Mouse (Mus musculus) kidney, embryonic 14.5 days (tissue): Measurements from ENCODE around the gene Errfi1. TPM values are rescaled to one million over a fixed set of nuclear protein-coding genes. Genes with fewer than 3 reads are reported as not detected.
A peak's percentile ranks its signal among the peaks of the same experiment; 100 is the strongest.

Source experiments
- ATAC-seq: fragments of 200-750 bp; cut with Nextera tagmentation; 2 replicates; pipeline ENCODE4 v1.8.0; 2017; ENCODE audit warnings: moderate number of reproducible peaks, mild to moderate bottlenecking, moderate TSS enrichment, moderate library complexity; ENCODE audit not compliant: low FRiP score, low TSS enrichment
- H3K27ac ChIP-seq: fragments of 300-500 bp; sonication (generic); 2 replicates; pipeline ENCODE4 v1.5.1; 2014; ENCODE audit warnings: low read depth, mild to moderate bottlenecking, low read length, moderate library complexity, mixed read lengths
- H3K27me3 ChIP-seq: fragments of 300-500 bp; sonication (generic); 2 replicates; pipeline ENCODE4 v1.6.1; 2014; ENCODE audit warnings: mild to moderate bottlenecking, low read length; ENCODE audit not compliant: control insufficient read depth, insufficient read depth
- H3K36me3 ChIP-seq: fragments of 300-500 bp; sonication (generic); 2 replicates; pipeline ENCODE4 v1.6.1; 2014; ENCODE audit warnings: low read length, mixed read lengths; ENCODE audit not compliant: control insufficient read depth, insufficient read depth
- H3K4me1 ChIP-seq: fragments of 300-500 bp; sonication (generic); 2 replicates; pipeline ENCODE4 v1.6.1; 2014; ENCODE audit warnings: low read length, mixed read lengths; ENCODE audit not compliant: control insufficient read depth, insufficient read depth
- H3K4me2 ChIP-seq: fragments of 300-500 bp; sonication (generic); replicated peaks from 2 replicates; pipeline ENCODE4 v1.6.1; 2014; ENCODE audit warnings: low read depth, mild to moderate bottlenecking, low read length
- H3K4me3 ChIP-seq: fragments of 300-500 bp; sonication (generic); 2 replicates; pipeline ENCODE4 v1.5.1; 2014; ENCODE audit warnings: mild to moderate bottlenecking, low read length
- H3K9ac ChIP-seq: fragments of 300-500 bp; sonication (generic); 2 replicates; pipeline ENCODE4 v1.6.1; 2014; ENCODE audit warnings: low read depth, mild to moderate bottlenecking, low read length, moderate library complexity
- H3K9me3 ChIP-seq: fragments of 300-500 bp; sonication (generic); 2 replicates; pipeline ENCODE4 v1.6.1; 2016; ENCODE audit warnings: low read length; ENCODE audit not compliant: control insufficient read depth
- WGBS: fragments of 180-500 bp; shearing (Covaris S2); extraction: QIAGEN DNeasy Blood & Tissue Kit; methylation state at CpG from one replicate; pipeline ENCODE4 v1.1.7; 2014; 5-methylcytosine and 5-hydroxymethylcytosine counted together
- polyA plus RNA-seq: library from polyadenylated mRNA; unstranded; fragments of >200 nt; fragmentation: Nextera tagmentation; extraction: Ambion mirVana; gene quantifications from 2 replicates; pipeline ENCODE4 v1.2.1, GENCODE M21; 2014

Gene Errfi1
- polyA plus RNA-seq, 1 experiment from 2014 or later: 34.3 TPM

DNA sequence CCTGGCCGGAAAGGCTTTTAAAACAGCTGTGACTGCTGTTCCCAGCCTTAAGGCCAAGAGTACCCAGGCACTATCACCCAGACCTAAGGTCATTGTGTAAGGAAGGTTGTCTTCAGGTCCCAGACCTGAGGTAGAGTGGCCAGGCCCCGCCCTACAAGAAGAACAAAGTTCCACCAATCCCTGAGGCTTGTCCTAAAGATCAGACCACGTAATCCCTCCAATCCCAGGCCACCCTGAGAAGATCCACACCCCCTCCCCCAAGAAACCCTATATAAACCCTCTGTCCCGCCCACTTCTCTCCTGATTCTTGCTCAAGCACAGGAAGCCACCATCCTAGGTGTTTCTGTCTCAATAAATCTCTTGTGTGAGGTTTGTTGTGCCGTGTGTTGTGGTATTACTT lies 26.6 kb downstream of the Errfi1 start:
- H3K27ac ChIP-seq: no peak overlapping the region
- ATAC-seq: no peak
- H3K9ac ChIP-seq: no peak overlapping the region
- no peak overlapping the region for H3K4me2 ChIP-seq
- 88% methylated on average over 5 of the region's 5 CpGs for WGBS
- no peaks in the 10 kb centered on the region for H3K4me1 ChIP-seq
- peaks cover 26% of the 10 kb centered on the region for H3K9me3 ChIP-seq
- no peaks in the 10 kb centered on the region for H3K27me3 ChIP-seq
- no peaks in the 10 kb centered on the region for H3K36me3 ChIP-seq
- H3K4me3 ChIP-seq: no peak overlapping the region

DNA sequence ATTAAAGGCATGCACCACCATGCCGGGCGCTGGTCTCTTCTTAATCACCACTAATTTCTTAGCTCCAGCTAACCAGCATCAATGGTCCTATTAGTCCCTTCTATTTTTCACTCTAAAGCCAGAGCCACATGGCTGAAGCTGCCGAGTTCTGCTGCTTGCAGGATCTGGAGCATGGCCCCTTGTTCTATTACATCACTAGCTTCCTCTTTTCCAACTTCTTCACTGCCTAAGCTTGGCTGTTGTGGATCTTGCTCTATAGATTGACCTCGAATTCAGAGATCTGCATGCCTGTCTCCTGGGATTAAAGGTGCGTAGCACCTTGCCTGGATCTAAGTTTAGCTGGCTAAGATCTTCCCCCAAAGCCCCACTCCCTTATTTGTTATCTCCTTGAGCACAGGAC lies 28.9 kb downstream of the Errfi1 start:
- H3K4me1 ChIP-seq: 0 out of 2 replicates have a peak, but pooled peaks cover under 1% of the 10 kb centered on the region
- no peak overlapping the region for H3K4me2 ChIP-seq
- H3K9ac ChIP-seq: no peak overlapping the region
- ATAC-seq: no peak
- H3K9me3 ChIP-seq: peaks cover 26% of the 10 kb centered on the region
- WGBS: 86% methylated on average over 5 of the region's 5 CpGs
- no peaks in the 10 kb centered on the region for H3K36me3 ChIP-seq
- H3K27ac ChIP-seq: no peak overlapping the region
- H3K4me3 ChIP-seq: no peak overlapping the region
- H3K27me3 ChIP-seq: no peaks in the 10 kb centered on the region

DNA sequence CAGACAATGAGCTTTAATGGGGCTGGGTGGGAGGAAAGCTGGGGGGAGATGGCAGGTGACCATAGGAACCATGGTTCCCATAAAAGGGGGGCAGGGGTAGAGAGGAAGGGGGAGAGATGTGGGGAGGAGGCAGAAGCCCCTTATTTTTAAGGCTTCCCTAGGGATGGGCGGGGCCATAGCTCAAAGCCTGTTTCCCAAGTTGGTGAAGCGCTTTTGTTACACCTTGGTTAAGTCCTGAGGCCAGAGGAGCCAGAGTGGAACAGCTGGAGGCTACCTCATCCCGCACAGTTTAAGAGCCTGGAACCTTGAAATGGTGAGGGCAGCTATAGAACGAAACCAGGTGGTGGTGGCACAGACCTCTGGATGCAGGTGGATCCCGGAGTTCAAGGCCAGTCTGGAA lies 34.2 kb downstream of the Errfi1 start:
- H3K27ac ChIP-seq: no peak overlapping the region
- WGBS: 78% methylated on average over 5 of the region's 5 CpGs
- no peak for ATAC-seq
- no peak overlapping the region for H3K9ac ChIP-seq
- no peak overlapping the region for H3K4me2 ChIP-seq
- H3K4me1 ChIP-seq: peaks cover 17% of the 10 kb centered on the region; the same call in 1 of the 2 replicates
- no peaks in the 10 kb centered on the region for H3K9me3 ChIP-seq
- H3K4me3 ChIP-seq: no peak overlapping the region
- H3K36me3 ChIP-seq: no peaks in the 10 kb centered on the region
- no peaks in the 10 kb centered on the region for H3K27me3 ChIP-seq

DNA sequence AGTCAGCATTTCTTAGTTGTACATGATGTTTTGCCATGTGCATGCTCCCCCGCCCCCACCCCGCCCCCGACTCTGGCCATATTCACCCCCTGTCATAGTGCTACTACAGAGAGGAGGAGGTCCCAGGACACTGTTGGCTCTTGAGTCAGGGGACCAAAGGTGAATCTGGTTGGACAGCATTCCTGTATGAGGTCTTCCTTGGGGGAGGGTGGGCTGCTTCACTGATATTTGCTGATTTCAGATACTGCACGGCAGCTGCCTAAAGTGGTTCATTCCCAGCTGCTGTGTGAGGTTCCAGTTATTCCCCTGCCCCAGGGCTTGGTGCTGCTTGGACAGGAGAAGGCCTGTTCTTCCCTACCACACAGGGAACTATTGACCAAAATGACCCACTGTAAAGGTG lies 34.8 kb downstream of the Errfi1 start:
- Histone ChIP-seq H3K9ac (no peak overlapping the region), H3K27ac (no peak overlapping the region), H3K4me2 (no peak overlapping the region), H3K27me3 (no peaks in the 10 kb centered on the region), H3K36me3 (no peaks in the 10 kb centered on the region), H3K4me3 (no peak overlapping the region), H3K9me3 (no peaks in the 10 kb centered on the region), H3K4me1 (peaks cover 17% of the 10 kb centered on the region; the same call in 1 of the 2 replicates)
- ATAC-seq: peak; percentile 26; the same call in 1 of the 2 replicates
- WGBS: 82% methylated on average over 4 of the region's 4 CpGs

DNA sequence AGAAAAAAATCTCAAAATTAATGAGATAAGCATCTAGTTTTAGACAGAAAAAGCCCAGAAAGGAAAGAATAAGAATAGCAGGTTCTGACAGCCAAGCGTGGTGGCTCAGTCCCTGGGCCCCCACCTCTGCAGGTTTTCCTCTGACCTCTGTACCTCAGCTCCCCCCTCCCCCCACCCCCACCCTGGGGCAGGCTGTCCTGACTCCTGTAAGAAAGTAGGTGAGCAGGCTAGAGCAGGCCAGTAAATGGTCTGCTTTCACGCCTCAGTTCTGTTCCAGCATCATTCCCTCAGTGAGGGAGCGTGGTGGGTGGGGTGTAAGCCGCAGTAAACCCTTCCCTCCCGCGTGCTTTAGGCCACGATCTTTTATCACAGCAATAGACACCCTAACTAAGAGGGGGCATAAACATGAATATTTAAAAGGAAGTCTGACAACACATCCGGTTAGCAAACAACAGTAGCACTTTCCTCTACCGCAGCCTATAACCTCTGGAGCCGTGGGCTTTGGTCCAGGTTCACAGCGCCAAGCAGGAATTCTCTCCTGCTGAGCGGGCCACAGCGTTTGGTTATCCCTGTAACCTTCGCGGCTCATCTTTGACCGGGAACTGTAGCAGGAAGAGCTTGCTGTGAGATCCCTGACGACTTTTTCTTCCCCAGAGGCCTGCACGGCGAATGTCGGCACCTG lies 35.7 kb downstream of the Errfi1 start:
- no peak overlapping the region for H3K4me3 ChIP-seq
- 37% methylated on average over 20 of the region's 20 CpGs for WGBS
- no peak for ATAC-seq
- H3K27me3 ChIP-seq: no peaks in the 10 kb centered on the region
- peak overlapping the region; percentile 69; the same call in 1 of the 2 replicates for H3K27ac ChIP-seq
- H3K36me3 ChIP-seq: no peaks in the 10 kb centered on the region
- H3K9me3 ChIP-seq: no peaks in the 10 kb centered on the region
- H3K4me1 ChIP-seq: peaks cover 18% of the 10 kb centered on the region; the same call in 1 of the 2 replicates
- H3K4me2 ChIP-seq: peak overlapping the region; percentile 6; the same call in 1 of the 2 replicates
- peak overlapping the region; percentile 1; the same call in 1 of the 2 replicates for H3K9ac ChIP-seq

DNA sequence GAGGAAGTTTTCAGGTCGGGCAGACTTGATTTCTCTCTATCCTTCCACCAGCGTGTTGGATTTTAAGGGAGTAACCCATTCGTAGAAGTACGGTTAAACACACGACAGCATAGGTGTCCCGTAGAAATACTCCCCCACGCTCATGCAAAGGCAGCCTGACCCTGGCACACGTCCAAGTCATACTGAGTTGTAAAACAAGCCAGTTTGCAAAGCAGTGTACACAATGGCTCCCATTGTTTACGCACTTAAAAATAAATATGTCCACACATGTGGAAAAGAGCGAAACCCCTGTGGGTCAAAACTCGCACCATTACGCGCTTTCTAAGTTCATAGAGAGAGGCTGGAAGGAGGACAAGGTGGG lies 36.2 kb downstream of the Errfi1 start:
- Histone ChIP-seq H3K27me3 (no peaks in the 10 kb centered on the region), H3K4me3 (no peak overlapping the region), H3K36me3 (no peaks in the 10 kb centered on the region), H3K4me2 (peak overlapping the region; percentile 6; the same call in 1 of the 2 replicates), H3K9ac (no peak overlapping the region), H3K27ac (peak overlapping the region; percentile 69; the same call in 1 of the 2 replicates), H3K9me3 (no peaks in the 10 kb centered on the region), H3K4me1 (peaks cover 23% of the 10 kb centered on the region; the same call in 1 of the 2 replicates)
- 32% methylated on average over 13 of the region's 13 CpGs for WGBS
- ATAC-seq: no peak

DNA sequence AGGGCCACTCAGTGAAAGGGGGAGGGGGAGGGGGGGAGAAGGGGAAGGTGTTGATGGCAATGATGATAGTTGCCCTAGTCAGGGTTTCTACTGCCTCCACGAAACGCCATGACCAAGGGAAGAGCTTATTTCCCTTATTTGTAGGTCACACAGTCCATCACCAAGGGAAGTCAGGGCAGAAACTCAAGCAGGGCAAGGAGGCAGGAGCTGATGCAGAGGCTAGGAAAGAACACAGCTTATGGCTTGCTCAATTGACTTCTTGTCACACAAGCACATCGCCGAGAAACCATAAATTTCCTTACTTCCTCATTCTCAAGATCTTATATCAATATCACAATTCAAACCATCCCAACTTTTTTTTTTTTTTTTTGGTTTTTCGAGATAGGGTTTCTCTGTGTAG lies 37.6 kb downstream of the Errfi1 start:
- H3K4me2 ChIP-seq: no peak overlapping the region
- no peaks in the 10 kb centered on the region for H3K9me3 ChIP-seq
- H3K9ac ChIP-seq: no peak overlapping the region
- ATAC-seq: no peak
- H3K36me3 ChIP-seq: 0 out of 2 replicates have a peak, but pooled peaks cover 5% of the 10 kb centered on the region
- no peak overlapping the region for H3K27ac ChIP-seq
- H3K4me1 ChIP-seq: peaks cover 26% of the 10 kb centered on the region; the same call in 1 of the 2 replicates
- WGBS: 61% methylated on average over 5 of the region's 5 CpGs
- H3K27me3 ChIP-seq: no peaks in the 10 kb centered on the region
- no peak overlapping the region for H3K4me3 ChIP-seq

DNA sequence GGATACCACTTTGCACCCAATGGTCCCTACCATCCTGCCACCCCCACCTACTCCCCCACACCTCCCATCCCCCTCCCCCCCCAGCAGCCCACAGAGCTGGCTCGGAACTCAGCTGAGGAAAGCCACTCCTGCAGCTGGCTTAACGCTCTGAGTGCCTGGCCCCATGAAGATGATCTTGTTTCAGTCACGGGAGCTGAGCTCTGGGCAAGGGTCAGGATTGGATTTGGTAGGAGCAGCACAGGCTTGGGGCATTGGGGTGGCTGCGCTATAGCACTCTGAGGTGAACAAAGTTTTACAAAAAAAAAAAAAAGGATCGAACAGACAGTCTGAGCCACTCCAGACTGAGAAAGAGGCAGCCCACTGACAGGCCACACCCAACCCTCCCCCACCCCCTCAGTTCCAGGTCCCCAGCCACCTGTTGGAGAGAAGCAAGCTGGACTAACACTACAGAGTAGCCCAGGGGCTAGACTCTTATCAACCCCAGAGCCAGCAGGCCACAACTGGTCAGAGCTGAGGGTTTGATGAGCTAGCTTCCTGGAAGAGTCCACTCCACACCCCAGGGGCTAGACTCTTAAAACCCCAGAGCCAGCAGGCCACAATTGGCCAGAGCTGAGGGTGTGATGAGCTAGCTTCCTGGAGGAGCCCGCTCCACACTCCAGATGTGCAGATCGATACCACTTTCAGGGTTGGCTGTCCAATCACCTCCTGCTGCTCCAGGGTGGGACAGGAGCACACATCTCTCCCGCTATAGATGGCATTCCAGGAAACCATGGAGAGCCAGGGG lies 41.2 kb downstream of the Errfi1 start:
- 0 out of 2 replicates have a peak, but pooled peaks have one; percentile 17 for ATAC-seq
- no peak overlapping the region for H3K27ac ChIP-seq
- H3K4me2 ChIP-seq: no peak overlapping the region

More for the DNA sequence above, 41.2 kb downstream of the Errfi1 start:
- Histone ChIP-seq H3K4me3 (no peak overlapping the region), H3K4me1 (peaks cover 19% of the 10 kb centered on the region; the same call in 1 of the 2 replicates), H3K27me3 (no peaks in the 10 kb centered on the region), H3K36me3 (peaks cover 36% of the 10 kb centered on the region), H3K9me3 (no peaks in the 10 kb centered on the region), H3K9ac (no peak overlapping the region)
- 55% methylated on average over 8 of the region's 8 CpGs for WGBS
